Mouse (Mus musculus): ENCODE measurements at regions not wholly inside any gene's neighbourhood (a gene's known extent, or its start where the extent isn't known, plus 50 kb on each side); places are given as distances from the start of the nearest gene placed in this dataset.
A peak's percentile ranks its signal among the peaks of the same experiment; 100 is the strongest.
"Not testable (repeated sequence)": the region's sequence is repeated elsewhere in the genome, so short reads cannot be mapped to it uniquely, and the experiment has no call there.

- no peaks in the 10 kb centered on the region for H3K9me3 ChIP-seq (ENCODE audit: control insufficient read depth, low read depth, low read length)
- H3K36me3 ChIP-seq (ENCODE audit: control insufficient read depth, insufficient read depth, low read length): no peaks in the 10 kb centered on the region
- H3K27ac ChIP-seq (ENCODE audit: low read length): no peak overlapping the region
- no peak for ATAC-seq (ENCODE audit: insufficient number of reproducible peaks, insufficient read depth, low FRiP score, low read depth)
- no peaks in the 10 kb centered on the region for H3K27me3 ChIP-seq (ENCODE audit: control insufficient read depth, insufficient read depth, low read length)
- H3K4me1 ChIP-seq (ENCODE audit: control insufficient read depth, insufficient read depth, low read length): 0 out of 2 replicates have a peak, but pooled peaks cover 3% of the 10 kb centered on the region
- H3K4me2 ChIP-seq (replicated peaks; ENCODE audit: low read depth, low read length): peak overlapping the region; percentile 18; the same call in 1 of the 2 replicates
- 38% methylated on average over 19 of the region's 19 CpGs for WGBS
- no peak overlapping the region for H3K9ac ChIP-seq (replicated peaks; ENCODE audit: low read depth, low read length)
- no peak overlapping the region for H3K4me3 ChIP-seq (ENCODE audit: low read depth, low read length)
Measured at GRCm38 (mm10) chr8:26780515-26780914, 196.6 kb upstream of the Zfp703 start.

DNA sequence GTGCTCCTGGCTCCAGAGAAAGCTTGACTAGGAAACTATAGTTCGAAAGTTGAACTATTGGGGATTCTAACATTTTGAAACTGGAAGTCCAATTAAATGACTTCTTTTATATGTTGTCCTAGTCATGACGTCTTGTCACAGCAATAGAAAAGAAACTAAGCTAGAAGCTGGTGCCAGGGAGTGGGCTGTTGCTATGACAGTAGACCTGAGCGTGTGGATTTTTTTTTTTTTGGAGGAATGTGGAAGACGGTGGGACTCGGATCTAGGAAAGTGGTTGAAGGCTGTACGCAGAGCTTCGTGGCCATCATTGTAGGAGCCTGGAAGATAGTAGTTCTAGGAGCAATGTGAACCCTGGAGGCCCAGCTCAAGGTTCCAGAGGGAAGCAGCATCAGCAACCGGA lies 194.2 kb upstream of the Zfp703 start:
- 91% methylated on average over 8 of the region's 8 CpGs for WGBS
- H3K27ac ChIP-seq (ENCODE audit: low read length); ATAC-seq (ENCODE audit: insufficient number of reproducible peaks, insufficient read depth, low FRiP score, low read depth): not testable (repeated sequence)

GRCm38 (mm10) chr8:26784381-26784780 lies 192.7 kb upstream of the Zfp703 start:
- Histone ChIP-seq H3K4me2 (replicated peaks; ENCODE audit: low read depth, low read length) (no peak overlapping the region), H3K4me3 (ENCODE audit: low read depth, low read length) (no peak overlapping the region), H3K9me3 (ENCODE audit: control insufficient read depth, low read depth, low read length) (no peaks in the 10 kb centered on the region), H3K27ac (ENCODE audit: low read length) (no peak overlapping the region), H3K9ac (replicated peaks; ENCODE audit: low read depth, low read length) (no peak overlapping the region), H3K27me3 (ENCODE audit: control insufficient read depth, insufficient read depth, low read length) (no peaks in the 10 kb centered on the region), H3K4me1 (ENCODE audit: control insufficient read depth, insufficient read depth, low read length) (0 out of 2 replicates have a peak, but pooled peaks cover 3% of the 10 kb centered on the region), H3K36me3 (ENCODE audit: control insufficient read depth, insufficient read depth, low read length) (no peaks in the 10 kb centered on the region)
- ATAC-seq (ENCODE audit: insufficient number of reproducible peaks, insufficient read depth, low FRiP score, low read depth): no peak
- 66% methylated on average over 6 of the region's 6 CpGs for WGBS

More for the DNA sequence above, 194.2 kb upstream of the Zfp703 start:
- not testable (repeated sequence) for H3K4me2 ChIP-seq (replicated peaks; ENCODE audit: low read depth, low read length); H3K36me3 ChIP-seq (ENCODE audit: control insufficient read depth, insufficient read depth, low read length); H3K4me1 ChIP-seq (ENCODE audit: control insufficient read depth, insufficient read depth, low read length); H3K9me3 ChIP-seq (ENCODE audit: control insufficient read depth, low read depth, low read length); H3K4me3 ChIP-seq (ENCODE audit: low read depth, low read length); H3K27me3 ChIP-seq (ENCODE audit: control insufficient read depth, insufficient read depth, low read length); H3K9ac ChIP-seq (replicated peaks; ENCODE audit: low read depth, low read length)

- Histone ChIP-seq H3K4me1 (ENCODE audit: control insufficient read depth, insufficient read depth, low read length) (no peaks in the 10 kb centered on the region), H3K27ac (ENCODE audit: low read length) (no peak overlapping the region), H3K4me2 (replicated peaks; ENCODE audit: low read depth, low read length) (no peak overlapping the region), H3K27me3 (ENCODE audit: control insufficient read depth, insufficient read depth, low read length) (no peaks in the 10 kb centered on the region), H3K36me3 (ENCODE audit: control insufficient read depth, insufficient read depth, low read length) (no peaks in the 10 kb centered on the region), H3K9ac (replicated peaks; ENCODE audit: low read depth, low read length) (no peak overlapping the region), H3K4me3 (ENCODE audit: low read depth, low read length) (no peak overlapping the region), H3K9me3 (ENCODE audit: control insufficient read depth, low read depth, low read length) (no peaks in the 10 kb centered on the region)
- WGBS: 76% methylated on average over 2 of the region's 2 CpGs
- ATAC-seq (ENCODE audit: insufficient number of reproducible peaks, insufficient read depth, low FRiP score, low read depth): no peak
Measured at GRCm38 (mm10) chr8:26791795-26792194, 185.3 kb upstream of the Zfp703 start.

DNA sequence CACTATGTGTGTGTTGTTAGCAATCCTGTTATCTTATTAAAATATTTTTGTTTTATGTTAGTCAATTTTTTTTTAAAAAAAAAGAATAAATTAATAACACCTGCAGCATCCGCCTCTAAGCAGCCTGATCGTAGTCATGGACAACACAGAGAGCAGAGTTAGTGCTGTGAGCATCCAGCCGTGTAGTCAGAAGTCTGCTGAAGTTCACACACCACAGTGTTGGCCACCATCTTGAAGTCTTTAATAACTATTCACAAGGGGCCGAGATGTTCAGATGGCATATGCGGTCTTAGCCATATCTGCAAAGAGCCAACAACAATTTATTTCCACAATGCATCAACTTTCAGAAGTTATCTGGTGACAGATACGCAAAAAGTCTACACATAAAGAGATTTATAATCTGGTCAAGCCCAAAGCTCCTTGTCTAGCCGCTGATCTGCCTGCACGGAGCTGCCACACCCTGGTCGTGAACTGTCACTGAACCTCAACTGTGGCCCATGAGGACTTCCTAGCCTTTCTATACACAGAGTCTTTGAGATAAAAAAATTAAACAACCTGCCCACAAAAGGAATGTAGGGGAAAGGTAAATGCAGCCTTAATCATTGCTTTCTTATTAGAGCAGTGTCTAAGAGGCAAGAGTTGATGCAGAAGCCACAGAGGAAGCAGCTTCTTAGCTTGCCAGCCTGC lies 183.4 kb upstream of the Zfp703 start:
- Histone ChIP-seq H3K9me3 (ENCODE audit: control insufficient read depth, low read depth, low read length) (no peaks in the 10 kb centered on the region), H3K27ac (ENCODE audit: low read length) (peak overlapping the region; percentile 55), H3K4me2 (replicated peaks; ENCODE audit: low read depth, low read length) (no peak overlapping the region), H3K36me3 (ENCODE audit: control insufficient read depth, insufficient read depth, low read length) (no peaks in the 10 kb centered on the region), H3K9ac (replicated peaks; ENCODE audit: low read depth, low read length) (no peak overlapping the region), H3K4me3 (ENCODE audit: low read depth, low read length) (no peak overlapping the region), H3K4me1 (ENCODE audit: control insufficient read depth, insufficient read depth, low read length) (no peaks in the 10 kb centered on the region), H3K27me3 (ENCODE audit: control insufficient read depth, insufficient read depth, low read length) (no peaks in the 10 kb centered on the region)
- 68% methylated on average over 9 of the region's 9 CpGs for WGBS
- peak; percentile 82; the same call in 1 of the 2 replicates for ATAC-seq (ENCODE audit: insufficient number of reproducible peaks, insufficient read depth, low FRiP score, low read depth)

DNA sequence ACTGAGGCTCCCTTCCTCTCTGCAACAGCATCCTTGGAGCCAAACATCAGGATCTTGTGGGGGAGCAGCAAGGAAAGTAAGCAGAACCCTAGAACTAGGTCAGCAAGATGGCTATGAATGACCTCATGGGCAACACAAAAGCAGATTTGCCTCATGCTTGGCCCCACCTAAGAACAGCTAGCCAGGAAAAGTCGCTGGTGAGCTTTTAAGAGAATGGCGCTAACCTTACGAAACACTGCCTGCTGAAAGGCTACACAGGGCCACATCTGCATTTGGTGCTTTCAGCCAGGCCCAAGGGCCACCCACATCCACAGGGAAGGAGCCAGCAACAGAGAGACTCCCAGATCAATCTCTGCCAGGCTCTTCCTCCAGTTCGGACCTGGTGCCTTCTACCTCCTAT lies 182.7 kb upstream of the Zfp703 start:
- no peak overlapping the region for H3K4me2 ChIP-seq (replicated peaks; ENCODE audit: low read depth, low read length)
- no peaks in the 10 kb centered on the region for H3K4me1 ChIP-seq (ENCODE audit: control insufficient read depth, insufficient read depth, low read length)
- no peaks in the 10 kb centered on the region for H3K9me3 ChIP-seq (ENCODE audit: control insufficient read depth, low read depth, low read length)
- no peak overlapping the region for H3K9ac ChIP-seq (replicated peaks; ENCODE audit: low read depth, low read length)
- no peaks in the 10 kb centered on the region for H3K27me3 ChIP-seq (ENCODE audit: control insufficient read depth, insufficient read depth, low read length)
- WGBS: 72% methylated on average over 4 of the region's 4 CpGs
- no peak for ATAC-seq (ENCODE audit: insufficient number of reproducible peaks, insufficient read depth, low FRiP score, low read depth)
- H3K36me3 ChIP-seq (ENCODE audit: control insufficient read depth, insufficient read depth, low read length): no peaks in the 10 kb centered on the region
- peak overlapping the region; percentile 55 for H3K27ac ChIP-seq (ENCODE audit: low read length)
- H3K4me3 ChIP-seq (ENCODE audit: low read depth, low read length): no peak overlapping the region

- no peak overlapping the region for H3K4me3 ChIP-seq (ENCODE audit: low read depth, low read length)
- no peak overlapping the region for H3K9ac ChIP-seq (replicated peaks; ENCODE audit: low read depth, low read length)
- no peaks in the 10 kb centered on the region for H3K27me3 ChIP-seq (ENCODE audit: control insufficient read depth, insufficient read depth, low read length)
- ATAC-seq (ENCODE audit: insufficient number of reproducible peaks, insufficient read depth, low FRiP score, low read depth): no peak
- H3K4me2 ChIP-seq (replicated peaks; ENCODE audit: low read depth, low read length): no peak overlapping the region
- H3K9me3 ChIP-seq (ENCODE audit: control insufficient read depth, low read depth, low read length): no peaks in the 10 kb centered on the region
- H3K27ac ChIP-seq (ENCODE audit: low read length): no peak overlapping the region
- 82% methylated on average over 8 of the region's 8 CpGs for WGBS
- no peaks in the 10 kb centered on the region for H3K4me1 ChIP-seq (ENCODE audit: control insufficient read depth, insufficient read depth, low read length)
- H3K36me3 ChIP-seq (ENCODE audit: control insufficient read depth, insufficient read depth, low read length): no peaks in the 10 kb centered on the region
Measured at GRCm38 (mm10) chr8:26795616-26796015, 181.5 kb upstream of the Zfp703 start.

DNA sequence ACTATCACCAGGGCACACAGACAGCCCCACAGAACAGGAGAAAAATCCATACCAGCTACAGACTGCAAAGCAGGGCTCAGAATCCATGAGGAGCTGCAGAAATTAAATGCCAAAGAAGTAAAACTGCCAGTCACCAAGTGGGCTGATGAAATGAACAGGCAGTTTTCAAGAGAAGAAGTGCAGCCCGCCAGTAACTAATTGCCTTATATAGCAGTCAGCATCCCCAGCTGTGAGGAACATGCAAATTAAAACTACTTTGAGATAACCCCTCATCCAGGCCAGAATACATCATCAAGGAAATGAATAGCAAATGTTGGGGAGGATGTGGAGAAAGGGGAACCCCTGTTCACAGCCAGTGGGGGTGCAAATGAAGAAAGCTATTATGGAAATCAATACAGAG lies 177.3 kb upstream of the Zfp703 start:
- no peak overlapping the region for H3K27ac ChIP-seq (ENCODE audit: low read length)
- no peak overlapping the region for H3K9ac ChIP-seq (replicated peaks; ENCODE audit: low read depth, low read length)
- 88% methylated on average over 1 of the region's 1 CpGs for WGBS
- H3K36me3 ChIP-seq (ENCODE audit: control insufficient read depth, insufficient read depth, low read length): no peaks in the 10 kb centered on the region
- no peaks in the 10 kb centered on the region for H3K9me3 ChIP-seq (ENCODE audit: control insufficient read depth, low read depth, low read length)
- no peak for ATAC-seq (ENCODE audit: insufficient number of reproducible peaks, insufficient read depth, low FRiP score, low read depth)
- H3K4me3 ChIP-seq (ENCODE audit: low read depth, low read length): no peak overlapping the region
- no peak overlapping the region for H3K4me2 ChIP-seq (replicated peaks; ENCODE audit: low read depth, low read length)
- H3K27me3 ChIP-seq (ENCODE audit: control insufficient read depth, insufficient read depth, low read length): no peaks in the 10 kb centered on the region
- H3K4me1 ChIP-seq (ENCODE audit: control insufficient read depth, insufficient read depth, low read length): peaks cover 6% of the 10 kb centered on the region

- no peak overlapping the region for H3K4me3 ChIP-seq (ENCODE audit: low read depth, low read length)
- ATAC-seq (ENCODE audit: insufficient number of reproducible peaks, insufficient read depth, low FRiP score, low read depth): no peak
- WGBS: 61% methylated on average over 9 of the region's 9 CpGs
- H3K9me3 ChIP-seq (ENCODE audit: control insufficient read depth, low read depth, low read length): no peaks in the 10 kb centered on the region
- no peaks in the 10 kb centered on the region for H3K27me3 ChIP-seq (ENCODE audit: control insufficient read depth, insufficient read depth, low read length)
- H3K27ac ChIP-seq (ENCODE audit: low read length): no peak overlapping the region
- peaks cover 33% of the 10 kb centered on the region for H3K4me1 ChIP-seq (ENCODE audit: control insufficient read depth, insufficient read depth, low read length)
- H3K9ac ChIP-seq (replicated peaks; ENCODE audit: low read depth, low read length): no peak overlapping the region
- H3K4me2 ChIP-seq (replicated peaks; ENCODE audit: low read depth, low read length): no peak overlapping the region
- no peaks in the 10 kb centered on the region for H3K36me3 ChIP-seq (ENCODE audit: control insufficient read depth, insufficient read depth, low read length)
Measured at GRCm38 (mm10) chr8:26804089-26804488, 173.0 kb upstream of the Zfp703 start.

All from stomach, embryonic 14.5 days (tissue).